Mouse (Mus musculus) brain, embryonic 14.5 days (tissue): Measurements from ENCODE around the gene Fam196a.

Source experiments
- CTCF ChIP-seq: fragments of 200-500 bp; IDR thresholded peaks from 2 replicates; pipeline ENCODE4 v1.5.1; 2012; ENCODE audit warnings: inconsistent platforms, mild to moderate bottlenecking, moderate library complexity, borderline replicate concordance; ENCODE audit not compliant: insufficient read depth, insufficient read length; ENCODE audit errors: extremely low read depth
- POLR2A ChIP-seq: fragments of 200-500 bp; IDR thresholded peaks from 2 replicates; pipeline ENCODE4 v1.6.1; 2012; ENCODE audit warnings: mild to moderate bottlenecking, inconsistent platforms, borderline replicate concordance; ENCODE audit not compliant: poor library complexity, insufficient read depth, insufficient read length, severe bottlenecking; ENCODE audit errors: extremely low read depth

- TF ChIP-seq POLR2A = no peak
- TF ChIP-seq CTCF = no peak
Observed at GRCm38 (mm10) chr7:134959086-134959485, 20.9 kb upstream of the Fam196a start.
